In genomic region chr8:123643330-123644051, GRCm38 (mm10) we compare ENCODE assay signal across 8 mouse cellular contexts. TPM values are rescaled to one million over a fixed set of nuclear protein-coding genes. Genes with fewer than 3 reads are reported as not detected.
DNase-seq lines count a peak whose midpoint lies in the region; ATAC-seq and TF ChIP-seq lines count a peak whose summit lies in the region.

No protein-coding gene starts in this region.

- H3K9me3 ChIP-seq in intestine, postnatal 0 days (ENCODE audit: control insufficient read depth) = no peaks in the 10 kb centered on the region
- no peaks in the 10 kb centered on the region for H3K9me3 ChIP-seq in limb, embryonic 13.5 days
- no peaks in the 10 kb centered on the region for H3K9me3 ChIP-seq in midbrain, embryonic 15.5 days

- peak; percentile 72 for ATAC-seq in granulocyte monocyte progenitor cell, adult 5-6 weeks (replicated peaks; ENCODE audit: poor library complexity, severe bottlenecking)
- ATAC-seq in intestine, postnatal 0 days = no peak
- no peak for ATAC-seq in limb, embryonic 13.5 days (ENCODE audit: low FRiP score, low read depth)
- ATAC-seq in midbrain, embryonic 15.5 days (replicated peaks) = no peak

- H3K4me1 ChIP-seq in intestine, postnatal 0 days (replicated peaks; ENCODE audit: control insufficient read depth, insufficient read depth, low read length) = no peaks in the 10 kb centered on the region; the same call in 1 of the 2 replicates
- peaks cover 15% of the 10 kb centered on the region for H3K4me1 ChIP-seq in limb, embryonic 13.5 days
- peaks cover 4% of the 10 kb centered on the region for H3K4me1 ChIP-seq in midbrain, embryonic 15.5 days

- no peaks in the 10 kb centered on the region for H3K27me3 ChIP-seq in intestine, postnatal 0 days (replicated peaks; ENCODE audit: control insufficient read depth, insufficient read depth, low read length)
- H3K27me3 ChIP-seq in limb, embryonic 13.5 days = 0 out of 2 replicates have a peak, but pooled peaks cover 8% of the 10 kb centered on the region
- H3K27me3 ChIP-seq in midbrain, embryonic 15.5 days (replicated peaks) = 0 out of 2 replicates have a peak, but pooled peaks cover 3% of the 10 kb centered on the region

- peak overlapping the region; percentile 39 for H3K4me2 ChIP-seq in intestine, postnatal 0 days (replicated peaks; ENCODE audit: low read depth)
- peak overlapping the region; percentile 55 for H3K4me2 ChIP-seq in limb, embryonic 13.5 days (replicated peaks)
- H3K4me2 ChIP-seq in midbrain, embryonic 15.5 days = peak overlapping the region; percentile 45

- H3K9ac ChIP-seq in intestine, postnatal 0 days (ENCODE audit: low read depth, low read length) = no peak overlapping the region
- H3K9ac ChIP-seq in limb, embryonic 13.5 days = 0 out of 2 replicates have a peak overlapping the region, but pooled peaks have one; percentile 4
- H3K9ac ChIP-seq in midbrain, embryonic 15.5 days = no peak overlapping the region

- no peaks in the 10 kb centered on the region for H3K36me3 ChIP-seq in intestine, postnatal 0 days (ENCODE audit: control insufficient read depth, insufficient read depth)
- no peaks in the 10 kb centered on the region for H3K36me3 ChIP-seq in limb, embryonic 13.5 days
- no peaks in the 10 kb centered on the region for H3K36me3 ChIP-seq in midbrain, embryonic 15.5 days (replicated peaks)

- H3K27ac ChIP-seq in intestine, postnatal 0 days (ENCODE audit: low read depth, low read length) = no peak overlapping the region
- no peak overlapping the region for H3K27ac ChIP-seq in limb, embryonic 13.5 days
- no peak overlapping the region for H3K27ac ChIP-seq in midbrain, embryonic 15.5 days

- 28% methylated on average over 25 of the region's 25 CpGs for WGBS in intestine, postnatal 0 days
- 15% methylated on average over 25 of the region's 25 CpGs for WGBS in limb, embryonic 13.5 days
- 17% methylated on average over 25 of the region's 25 CpGs for WGBS in midbrain, embryonic 15.5 days

- H3K4me3 ChIP-seq in intestine, postnatal 0 days (ENCODE audit: low read depth, low read length) = no peak overlapping the region
- H3K4me3 ChIP-seq in limb, embryonic 13.5 days = peak overlapping the region; percentile 29
- peak overlapping the region; percentile 24 for H3K4me3 ChIP-seq in midbrain, embryonic 15.5 days

- peak; percentile 33 to 82 for DNase-seq in layer of hippocampus, adult 18-20 months (ENCODE audit: low spot score in 2 of 2)
- DNase-seq in layer of hippocampus, adult 9-10 months (ENCODE audit: low spot score) = no peak
- peak; percentile 41 for DNase-seq in cerebellum, adult 9-11 months
- peak; percentile 61 for DNase-seq in yolk sac, embryonic 10.5 days (ENCODE audit: low spot score)

- TF ChIP-seq CTCF in intestine, postnatal 0 days (IDR thresholded peaks at IDR 0.05; ENCODE audit: low read depth) = peak; percentile 81

RNA-seq across cellular contexts. Expression of gene Rhou, which starts 10.2 kb away (rescaled TPM):
- 10 to 100 TPM; 44.0 to 53.9 TPM for total RNA-seq in layer of hippocampus, adult 18-20 months (2021)
- 3.8 and 6.0 TPM in 2 replicates for total RNA-seq in granulocyte monocyte progenitor cell, adult 5-6 weeks (2014; fragmentation: Nextera tagmentation)
- total RNA-seq in granulocyte monocyte progenitor cell, adult 5-6 weeks (2017) = 4.8 and 5.3 TPM in 2 replicates
- polyA plus RNA-seq in intestine, postnatal 0 days (2015; fragmentation: Nextera tagmentation; extraction: Ambion mirVana) = 18.7 and 19.5 TPM in 2 replicates
- 7.7 and 8.4 TPM in 2 replicates for polyA plus RNA-seq in limb, embryonic 13.5 days (2015; fragmentation: Nextera tagmentation; extraction: Ambion mirVana)
- polyA plus RNA-seq in midbrain, embryonic 15.5 days (2015; fragmentation: Nextera tagmentation; extraction: Ambion mirVana) = 11.3 and 11.8 TPM in 2 replicates
